Mouse (Mus musculus): ENCODE results near the gene Pla2g2e. TPM values are rescaled to one million over a fixed set of nuclear protein-coding genes. Genes with fewer than 3 reads are reported as not detected.

Gene Pla2g2e
- polyA plus RNA-seq, 1 experiment from 2014 or later, result not detected

Other genes starting within 250 kb of the Pla2g2e start
- 0.19 and 0.28 TPM in 2 replicates for gene Vwa5b1, start 242.1 kb upstream of the Pla2g2e start, polyA plus RNA-seq (2015; fragmentation: Nextera tagmentation; extraction: Ambion mirVana)
- 0.23 and 0.25 TPM in 2 replicates for gene Pla2g2c, start 153.2 kb upstream of the Pla2g2e start, polyA plus RNA-seq (2015; fragmentation: Nextera tagmentation; extraction: Ambion mirVana)
- gene Ubxn10, start 140.8 kb upstream of the Pla2g2e start, polyA plus RNA-seq (2015; fragmentation: Nextera tagmentation; extraction: Ambion mirVana), result 1.3 and 1.7 TPM in 2 replicates
- gene Pla2g2f, start 120.3 kb upstream of the Pla2g2e start, polyA plus RNA-seq (2015; fragmentation: Nextera tagmentation; extraction: Ambion mirVana), result 1.5 and 2.6 TPM in 2 replicates
- gene Pla2g2d, start 102.2 kb upstream of the Pla2g2e start, polyA plus RNA-seq (2015; fragmentation: Nextera tagmentation; extraction: Ambion mirVana), result 0.92 and 0.99 TPM in 2 replicates
- 0.15 and 0.29 TPM in 2 replicates for gene Pla2g5, start 14.5 kb upstream of the Pla2g2e start, polyA plus RNA-seq (2015; fragmentation: Nextera tagmentation; extraction: Ambion mirVana)
- not detected in 2 replicates for gene Gm13030, start 4.0 kb upstream of the Pla2g2e start, polyA plus RNA-seq (2015; fragmentation: Nextera tagmentation; extraction: Ambion mirVana)
- 4.5 and 6.2 TPM in 2 replicates for gene Otud3, start 36.0 kb downstream of the Pla2g2e start, polyA plus RNA-seq (2015; fragmentation: Nextera tagmentation; extraction: Ambion mirVana)
- gene Rnf186, start 89.2 kb downstream of the Pla2g2e start, polyA plus RNA-seq (2015; fragmentation: Nextera tagmentation; extraction: Ambion mirVana), result 79.5 and 98.0 TPM in 2 replicates
- 14.1 and 14.3 TPM in 2 replicates for gene Tmco4, start 94.9 kb downstream of the Pla2g2e start, polyA plus RNA-seq (2015; fragmentation: Nextera tagmentation; extraction: Ambion mirVana)
- gene Htr6, start 197.6 kb downstream of the Pla2g2e start, polyA plus RNA-seq (2015; fragmentation: Nextera tagmentation; extraction: Ambion mirVana), result 0.14 and 0.18 TPM in 2 replicates
- gene Nbl1, start 215.1 kb downstream of the Pla2g2e start, polyA plus RNA-seq (2015; fragmentation: Nextera tagmentation; extraction: Ambion mirVana), result 49.5 and 49.9 TPM in 2 replicates